Mouse (Mus musculus) brain, embryonic 14.5 days (tissue): Measurements from ENCODE around the gene Tns3.
"Not testable (repeated sequence)": the region's sequence is repeated elsewhere in the genome, so short reads cannot be mapped to it uniquely, and the experiment has no call there.

Experiments used
- CTCF ChIP-seq: fragments of 200-500 bp; IDR thresholded peaks from 2 replicates; pipeline ENCODE4 v1.5.1; 2012; ENCODE audit warnings: inconsistent platforms, mild to moderate bottlenecking, moderate library complexity, borderline replicate concordance; ENCODE audit not compliant: insufficient read depth, insufficient read length; ENCODE audit errors: extremely low read depth
- POLR2A ChIP-seq: fragments of 200-500 bp; IDR thresholded peaks from 2 replicates; pipeline ENCODE4 v1.6.1; 2012; ENCODE audit warnings: mild to moderate bottlenecking, inconsistent platforms, borderline replicate concordance; ENCODE audit not compliant: poor library complexity, insufficient read depth, insufficient read length, severe bottlenecking; ENCODE audit errors: extremely low read depth

- not testable (repeated sequence) for TF ChIP-seq POLR2A, CTCF
Observed at GRCm38 (mm10) chr11:8619111-8619510, 45.2 kb downstream of the Tns3 start.
